In the genomic region with DNA sequence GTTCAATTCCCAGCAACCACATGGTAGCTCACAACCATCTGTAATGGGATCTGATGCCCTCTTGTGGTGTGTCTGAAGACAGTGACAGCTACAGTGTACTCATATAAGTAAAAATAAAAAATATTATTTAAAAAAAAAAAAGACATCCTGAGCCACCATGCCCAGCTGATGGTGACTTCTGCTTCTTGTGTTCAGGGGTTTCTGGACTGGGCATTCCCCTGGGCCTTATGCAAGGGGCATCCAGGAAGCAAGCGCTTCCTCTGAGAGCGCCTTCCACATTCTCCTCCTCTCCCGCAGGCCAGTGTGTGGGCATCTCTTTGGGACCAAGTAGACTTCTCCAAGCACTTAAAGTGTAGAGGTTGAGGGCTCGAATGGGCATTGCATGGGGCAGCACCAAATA, we compare ENCODE assay signal across 19 mouse cellular contexts. TPM values are rescaled to one million over a fixed set of nuclear protein-coding genes. Genes with fewer than 3 reads are reported as not detected.
A peak's percentile ranks its signal among the peaks of the same experiment; 100 is the strongest.
DNase-seq lines count a peak whose midpoint lies in the region; ATAC-seq and TF ChIP-seq lines count a peak whose summit lies in the region.
"Had no signal": no experiment of that assay in that cellular context is flagged by ENCODE, and none has a peak within 500 bp of the region (broad histone marks: within the 10 kb centered on the region; RNA-seq: fewer than 3 reads in every experiment).

No protein-coding gene starts in this region.

- H3K27ac ChIP-seq in liver, embryonic 13.5 days: peak overlapping the region; percentile 27; the same call in 1 of the 2 replicates
- no peak overlapping the region for H3K27ac ChIP-seq in liver, embryonic 12.5 days
- peak overlapping the region; percentile 96 for H3K27ac ChIP-seq in bone marrow macrophage, adult 2 months (ENCODE audit: insufficient read depth, low read depth, low read length)
- H3K27ac ChIP-seq: embryonic facial prominence, embryonic 15.5 days; forebrain, embryonic 15.5 days; hindbrain, embryonic 10.5 days; hindbrain, embryonic 14.5 days had no signal

- H3K9ac ChIP-seq in liver, embryonic 13.5 days: no peak overlapping the region
- no peak overlapping the region for H3K9ac ChIP-seq in liver, embryonic 12.5 days
- H3K9ac ChIP-seq: embryonic facial prominence, embryonic 15.5 days; forebrain, embryonic 15.5 days; heart, embryonic 12.5 days; hindbrain, embryonic 14.5 days had no signal

- no peak for DNase-seq in liver, embryonic 13.5 days
- DNase-seq in splenic B cell, adult 2 months (ENCODE audit: low read depth, low spot score): peak; percentile 43
- DNase-seq in cerebellum, postnatal 4 days (ENCODE audit: low spot score in 2 of 2): no peak
- DNase-seq in yolk sac, embryonic 10.5 days (ENCODE audit: low spot score): no peak
- DNase-seq: adrenal gland, postnatal 10 days; cerebellum, adult 18-20 months; cerebellum, adult 9-11 months; cerebellum, postnatal 36 days; embryo, embryonic 11 days; gastrocnemius, postnatal 14 days had no signal

- no peak for TF ChIP-seq CTCF in bone marrow macrophage, adult 2 months (IDR thresholded peaks at IDR 0.05; ENCODE audit: low read depth, low read length)

- WGBS in liver, embryonic 13.5 days (ENCODE audit: insufficient replicate concordance): 68% methylated on average over 4 of the region's 4 CpGs
- 79% methylated on average over 4 of the region's 4 CpGs for WGBS in liver, embryonic 12.5 days (ENCODE audit: insufficient replicate concordance)

- no peak for TF ChIP-seq POLR2A in bone marrow macrophage, adult 2 months (IDR thresholded peaks at IDR 0.05; ENCODE audit: borderline replicate concordance, low read depth, low read length)

- peaks cover 49% of the 10 kb centered on the region for H3K4me1 ChIP-seq in liver, embryonic 13.5 days (replicated peaks)
- H3K4me1 ChIP-seq in liver, embryonic 12.5 days: peaks cover 52% of the 10 kb centered on the region
- H3K4me1 ChIP-seq in bone marrow macrophage, adult 2 months (ENCODE audit: control insufficient read depth, insufficient read depth, low read length): peaks cover 76% of the 10 kb centered on the region

- H3K4me3 ChIP-seq in liver, embryonic 13.5 days (replicated peaks): no peak overlapping the region
- no peak overlapping the region for H3K4me3 ChIP-seq in liver, embryonic 12.5 days
- no peak overlapping the region for H3K4me3 ChIP-seq in bone marrow macrophage, adult 2 months (ENCODE audit: insufficient read depth, low read length)
- H3K4me3 ChIP-seq: embryonic facial prominence, embryonic 15.5 days; erythroblast, embryonic 14.5 days; forebrain, embryonic 15.5 days; heart, embryonic 12.5 days; hindbrain, embryonic 10.5 days had no signal

- ATAC-seq in liver, embryonic 13.5 days (ENCODE audit: low read depth): no peak
- no peak for ATAC-seq in liver, embryonic 12.5 days
- ATAC-seq in megakaryocyte, adult 5-6 weeks (ENCODE audit: poor library complexity, severe bottlenecking): peak; percentile 56
- ATAC-seq: forebrain, embryonic 15.5 days had no signal

- H3K27me3 ChIP-seq in liver, embryonic 13.5 days: no peaks in the 10 kb centered on the region
- no peaks in the 10 kb centered on the region for H3K27me3 ChIP-seq in liver, embryonic 12.5 days (replicated peaks)
- no peaks in the 10 kb centered on the region for H3K27me3 ChIP-seq in splenic B cell, adult 2 months (ENCODE audit: control insufficient read depth, insufficient read depth, low read length, poor library complexity, severe bottlenecking)
- H3K27me3 ChIP-seq: embryonic facial prominence, embryonic 15.5 days; forebrain, embryonic 15.5 days; heart, embryonic 12.5 days had no signal

- no peaks in the 10 kb centered on the region for H3K9me3 ChIP-seq in liver, embryonic 13.5 days (replicated peaks)
- H3K9me3 ChIP-seq in liver, embryonic 12.5 days (replicated peaks): no peaks in the 10 kb centered on the region
- H3K9me3 ChIP-seq: embryonic facial prominence, embryonic 15.5 days; forebrain, embryonic 15.5 days; heart, embryonic 12.5 days; hindbrain, embryonic 10.5 days had no signal

- H3K4me2 ChIP-seq in liver, embryonic 13.5 days: no peak overlapping the region
- no peak overlapping the region for H3K4me2 ChIP-seq in liver, embryonic 12.5 days
- H3K4me2 ChIP-seq: embryonic facial prominence, embryonic 15.5 days; forebrain, embryonic 15.5 days; heart, embryonic 12.5 days; hindbrain, embryonic 14.5 days had no signal

- H3K36me3 ChIP-seq in liver, embryonic 13.5 days: no peaks in the 10 kb centered on the region
- no peaks in the 10 kb centered on the region for H3K36me3 ChIP-seq in liver, embryonic 12.5 days
- no peaks in the 10 kb centered on the region for H3K36me3 ChIP-seq in splenic B cell, adult 2 months (ENCODE audit: control insufficient read depth, insufficient read depth, low read length, poor library complexity, severe bottlenecking)
- H3K36me3 ChIP-seq: embryonic facial prominence, embryonic 15.5 days; forebrain, embryonic 15.5 days; heart, embryonic 12.5 days; hindbrain, embryonic 10.5 days had no signal

RNA-seq across cellular contexts. Expression of gene Hexim2, which starts 14.2 kb away (rescaled TPM):
- polyA plus RNA-seq in liver, embryonic 13.5 days (2015; fragmentation: Nextera tagmentation; extraction: Ambion mirVana): 6.3 and 7.7 TPM in 2 replicates
- 9.5 and 10.0 TPM in 2 replicates for polyA plus RNA-seq in liver, embryonic 12.5 days (2016; fragmentation: Nextera tagmentation; extraction: Ambion mirVana)
- 3.1 and 3.6 TPM in 2 replicates for polyA plus RNA-seq in bone marrow macrophage, adult 2 months (2012; ENCODE audit: insufficient read depth, insufficient read length, missing spikeins)
- total RNA-seq in megakaryocyte, adult 5-6 weeks (2015): 0.25 and 1.8 TPM in 2 replicates
- total RNA-seq in megakaryocyte, adult 5-6 weeks (2017): 1.0 and 2.1 TPM in 2 replicates

RNA-seq across cellular contexts. Expression of gene Fmnl1, which starts 24.5 kb away (rescaled TPM):
- 3.0 TPM in 2 replicates for polyA plus RNA-seq in liver, embryonic 13.5 days (2015; fragmentation: Nextera tagmentation; extraction: Ambion mirVana)
- 5.2 and 5.7 TPM in 2 replicates for polyA plus RNA-seq in liver, embryonic 12.5 days (2016; fragmentation: Nextera tagmentation; extraction: Ambion mirVana)
- polyA plus RNA-seq in bone marrow macrophage, adult 2 months (2012; ENCODE audit: insufficient read depth, insufficient read length, missing spikeins): 216 and 241 TPM in 2 replicates
- 387 and 407 TPM in 2 replicates for total RNA-seq in megakaryocyte, adult 5-6 weeks (2015)
- total RNA-seq in megakaryocyte, adult 5-6 weeks (2017): 126 and 152 TPM in 2 replicates

RNA-seq across cellular contexts. Expression of gene Hexim1, which starts 30.4 kb away (rescaled TPM):
- 2.6 and 3.0 TPM in 2 replicates for polyA plus RNA-seq in liver, embryonic 13.5 days (2015; fragmentation: Nextera tagmentation; extraction: Ambion mirVana)
- 2.4 and 3.0 TPM in 2 replicates for polyA plus RNA-seq in liver, embryonic 12.5 days (2016; fragmentation: Nextera tagmentation; extraction: Ambion mirVana)
- polyA plus RNA-seq in bone marrow macrophage, adult 2 months (2012; ENCODE audit: insufficient read depth, insufficient read length, missing spikeins): 43.7 and 44.3 TPM in 2 replicates
- total RNA-seq in megakaryocyte, adult 5-6 weeks (2015): 10.1 TPM in 2 replicates
- 17.0 and 24.6 TPM in 2 replicates for total RNA-seq in megakaryocyte, adult 5-6 weeks (2017)

RNA-seq across cellular contexts. Expression of gene Acbd4, which starts 44.9 kb away (rescaled TPM):
- polyA plus RNA-seq in liver, embryonic 13.5 days (2015; fragmentation: Nextera tagmentation; extraction: Ambion mirVana): 60.4 and 62.2 TPM in 2 replicates
- 40.6 and 46.1 TPM in 2 replicates for polyA plus RNA-seq in liver, embryonic 12.5 days (2016; fragmentation: Nextera tagmentation; extraction: Ambion mirVana)
- 27.4 and 30.4 TPM in 2 replicates for polyA plus RNA-seq in bone marrow macrophage, adult 2 months (2012; ENCODE audit: insufficient read depth, insufficient read length, missing spikeins)
- 3.2 and 6.2 TPM in 2 replicates for total RNA-seq in megakaryocyte, adult 5-6 weeks (2015)
- total RNA-seq in megakaryocyte, adult 5-6 weeks (2017): 9.3 and 9.4 TPM in 2 replicates

RNA-seq across cellular contexts. Expression of gene Plcd3, which starts 44.9 kb away (rescaled TPM):
- polyA plus RNA-seq in liver, embryonic 13.5 days (2015; fragmentation: Nextera tagmentation; extraction: Ambion mirVana): 0.28 and 0.50 TPM in 2 replicates
- 0.74 and 0.79 TPM in 2 replicates for polyA plus RNA-seq in liver, embryonic 12.5 days (2016; fragmentation: Nextera tagmentation; extraction: Ambion mirVana)
- polyA plus RNA-seq in bone marrow macrophage, adult 2 months (2012; ENCODE audit: insufficient read depth, insufficient read length, missing spikeins): 1.7 and 2.3 TPM in 2 replicates
- total RNA-seq in megakaryocyte, adult 5-6 weeks (2015): not detected in 2 replicates
- not detected in 2 replicates for total RNA-seq in megakaryocyte, adult 5-6 weeks (2017)

Comparison
In these comparisons a context has a peak if more than half of its experiments do, and no peak if none do; other contexts are left out.
1. RNA of gene Fmnl1, which starts 24.5 kb away (polyA plus RNA-seq): 216 to 241 TPM in bone marrow macrophage, adult 2 months; 5.2 to 5.7 TPM in liver, embryonic 12.5 days and 3.0 TPM in liver, embryonic 13.5 days; every median in the first group is over 10 times any median in the second.
2. RNA of gene Hexim1, which starts 30.4 kb away (polyA plus RNA-seq): 43.7 to 44.3 TPM in bone marrow macrophage, adult 2 months; 2.6 to 3.0 TPM in liver, embryonic 13.5 days and 2.4 to 3.0 TPM in liver, embryonic 12.5 days; every median in the first group is over 10 times any median in the second.